Mouse (Mus musculus) 3T3-L1 (cell line): Measurements from ENCODE around the gene Carns1.

Experiments used
- DNase-seq: peaks from one replicate; pipeline ENCODE4 v3.0.0-alpha.2; 2015; ENCODE audit warnings: low read depth, low spot score

Carns1 gene

DNA sequence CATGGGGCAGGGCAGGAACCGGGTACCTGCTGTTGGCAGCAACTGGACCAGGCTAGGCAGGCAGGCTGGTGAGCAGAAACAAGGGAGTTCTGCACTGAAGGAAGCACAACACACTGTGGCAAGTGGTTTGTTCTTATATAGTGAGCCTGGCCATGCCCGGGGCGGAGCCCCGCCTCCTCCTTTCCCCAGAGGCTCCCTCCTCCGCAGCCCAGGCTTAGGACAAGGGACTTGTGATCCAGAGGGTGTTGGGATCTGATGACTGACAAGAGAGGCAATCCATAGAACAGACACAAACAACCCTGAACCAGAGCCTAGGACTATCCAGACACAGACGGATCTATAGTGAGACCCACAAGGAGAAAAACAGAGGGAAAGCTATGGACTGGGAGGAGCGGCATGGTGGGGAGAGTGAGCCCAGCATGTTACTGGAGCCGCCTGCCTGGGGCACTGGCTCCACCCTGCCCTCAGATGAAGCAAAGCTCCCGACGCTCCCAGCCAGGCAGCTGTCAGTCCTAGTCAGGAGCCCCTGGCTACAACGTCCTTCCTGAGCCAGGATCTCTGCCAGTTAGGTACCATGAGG, at the start of gene Carns1:
TSS of gene Carns1 (minus strand) at position 112 of the 580 bp plus-strand sequence.
- no peak for DNase-seq

GRCm38 (mm10) chr19:4222165-4222564, 46.9 kb upstream of the Carns1 start:
- DNase-seq: no peak

GRCm38 (mm10) chr19:4220957-4221743, 45.9 kb upstream of the Carns1 start:
- DNase-seq: peak; percentile 65

- DNase-seq: no peak
Observed at GRCm38 (mm10) chr19:4220416-4220815, 45.1 kb upstream of the Carns1 start.

DNA sequence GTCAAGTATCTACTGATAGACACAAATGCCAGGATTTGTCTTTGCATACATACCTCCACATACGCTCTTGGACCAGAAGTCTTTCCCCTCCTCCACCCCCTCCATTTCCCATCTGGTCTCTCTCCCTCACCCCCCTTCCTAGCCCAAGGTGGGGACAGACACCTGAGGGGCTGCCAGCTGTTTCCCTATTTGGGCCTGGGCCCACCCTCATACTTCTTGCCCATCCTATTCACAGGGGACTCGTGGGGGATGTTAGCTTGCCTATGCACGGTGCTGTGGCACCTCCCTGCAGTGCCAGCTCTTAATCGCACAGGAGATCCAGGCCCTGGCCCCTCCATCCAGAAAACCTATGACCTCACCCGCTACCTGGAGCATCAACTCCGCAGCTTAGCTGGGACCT, 44.7 kb upstream of the Carns1 start:
- no peak for DNase-seq

DNA sequence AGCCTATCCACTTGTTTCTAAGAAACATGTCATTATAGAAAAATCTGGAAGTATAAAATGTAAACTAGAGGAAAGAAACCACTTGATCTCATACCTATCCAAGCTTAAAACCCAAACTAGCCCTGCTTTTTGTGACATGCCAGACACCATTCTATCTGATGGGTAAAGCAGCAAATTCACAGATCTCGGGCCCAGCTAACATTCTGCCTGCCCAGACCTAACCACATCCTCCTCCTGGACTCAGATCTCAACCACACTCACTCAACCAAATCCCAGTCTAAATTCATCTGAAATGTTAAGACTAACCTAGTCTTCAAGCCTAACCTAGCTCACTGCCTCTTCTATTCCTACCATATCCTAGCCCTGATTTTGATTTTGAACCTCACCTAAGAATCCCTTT, 43.5 kb upstream of the Carns1 start:
- DNase-seq: no peak

- no peak for DNase-seq
Observed at GRCm38 (mm10) chr19:4218293-4218692, 43.0 kb upstream of the Carns1 start.

- no peak for DNase-seq
Observed at GRCm38 (mm10) chr19:4217855-4218254, 42.6 kb upstream of the Carns1 start.

DNA sequence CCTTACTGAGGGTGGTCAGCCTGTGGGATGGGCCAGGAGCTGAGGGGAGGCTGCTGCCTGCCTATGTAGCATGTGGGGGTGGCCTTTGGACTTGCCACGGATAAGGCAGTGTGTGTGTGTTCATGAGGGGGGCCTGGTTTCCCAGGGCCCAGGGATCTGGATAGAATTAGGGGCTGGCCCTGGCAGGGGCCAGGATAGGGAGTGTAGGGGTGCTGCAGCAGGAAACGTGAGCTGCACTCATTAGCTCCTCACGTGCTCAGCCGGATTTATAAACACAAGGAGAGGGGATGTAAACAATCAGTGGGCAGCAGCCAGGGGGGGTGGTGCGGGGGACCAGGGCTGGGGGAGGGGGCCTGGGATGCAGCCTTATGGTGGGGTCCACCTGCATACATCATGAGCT, 41.9 kb upstream of the Carns1 start:
- DNase-seq: no peak

- peak; percentile 84 for DNase-seq
Observed at GRCm38 (mm10) chr19:4216041-4216685, 40.9 kb upstream of the Carns1 start.

- no peak for DNase-seq
Observed at GRCm38 (mm10) chr19:4215451-4215840, 40.2 kb upstream of the Carns1 start.

DNA sequence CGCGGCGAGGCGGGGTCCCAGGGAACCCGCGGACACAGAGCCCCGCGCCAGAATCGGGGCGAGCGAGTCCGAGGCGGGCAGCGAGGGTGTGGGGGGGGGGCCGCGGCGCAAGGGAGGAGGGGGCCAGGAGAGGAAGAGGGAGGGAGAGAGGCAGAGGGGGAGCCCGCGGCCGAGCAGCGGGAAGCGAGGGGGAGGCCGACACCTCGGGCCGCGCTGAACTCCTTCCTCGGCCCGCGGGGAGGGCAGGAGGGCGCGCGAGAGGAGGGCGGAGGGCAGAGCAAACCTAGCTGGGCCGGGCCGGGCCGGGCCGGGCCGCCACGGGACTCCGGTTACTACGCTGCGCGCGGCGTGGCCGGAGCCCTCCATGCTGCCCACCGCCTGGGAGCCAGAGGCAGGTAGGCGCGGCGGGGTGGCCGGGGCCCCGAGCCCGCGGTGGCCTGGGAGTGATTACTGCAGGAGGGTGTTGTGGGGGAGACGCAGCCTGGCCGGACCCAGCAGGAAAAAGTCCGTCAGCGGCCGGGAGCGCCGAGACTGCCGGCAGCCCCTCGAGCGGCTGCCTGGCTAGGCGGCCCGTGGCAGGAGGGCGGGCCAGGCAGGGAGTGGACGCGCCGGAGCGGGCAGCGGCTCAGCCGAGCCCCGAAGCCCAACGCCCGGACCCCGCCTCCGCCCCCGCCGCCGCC, 39.6 kb upstream of the Carns1 start:
- DNase-seq: no peak

DNA sequence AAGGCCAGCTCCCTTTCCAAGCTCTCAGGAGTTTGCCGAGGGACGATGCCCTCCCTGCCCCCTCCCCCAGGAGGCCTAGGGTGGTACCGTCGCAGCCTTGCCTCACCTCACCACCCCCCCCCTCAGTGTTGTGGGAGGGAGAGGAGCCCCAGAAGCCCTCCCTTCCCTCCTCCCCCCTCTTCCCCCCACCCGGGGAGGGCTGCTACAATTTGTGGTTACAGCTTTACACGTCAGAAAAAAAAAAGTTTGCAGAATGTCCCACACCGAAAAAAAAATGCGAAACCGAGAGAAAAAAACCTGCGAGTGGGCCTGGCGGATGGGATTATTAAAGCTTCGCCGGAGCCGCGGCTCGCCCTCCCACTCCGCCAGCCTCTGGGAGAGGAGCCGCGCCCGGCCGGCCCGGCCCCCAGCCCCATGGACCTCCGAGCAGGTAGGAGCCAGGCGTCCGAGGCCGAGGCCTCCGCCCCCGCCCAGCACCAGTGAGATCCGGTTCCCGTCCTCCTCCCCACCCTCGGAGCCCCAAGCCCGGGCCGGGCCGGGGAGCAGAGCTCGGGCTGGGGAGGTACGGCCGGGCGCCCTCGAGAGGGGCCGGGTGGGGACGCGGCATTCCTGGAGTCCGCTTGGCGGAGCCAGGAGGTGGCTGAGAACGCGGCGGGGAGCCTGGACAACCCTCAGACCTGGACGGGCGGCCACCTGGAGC, 38.9 kb upstream of the Carns1 start, which contains the start of the genes Clcf1 and AC109138.7:
TSS of gene Clcf1 (plus strand) at position 168 of the 700 bp plus-strand sequence.
TSS of gene AC109138.7 (plus strand) at position 287 of the 700 bp plus-strand sequence.
- peak; percentile 89 for DNase-seq

DNA sequence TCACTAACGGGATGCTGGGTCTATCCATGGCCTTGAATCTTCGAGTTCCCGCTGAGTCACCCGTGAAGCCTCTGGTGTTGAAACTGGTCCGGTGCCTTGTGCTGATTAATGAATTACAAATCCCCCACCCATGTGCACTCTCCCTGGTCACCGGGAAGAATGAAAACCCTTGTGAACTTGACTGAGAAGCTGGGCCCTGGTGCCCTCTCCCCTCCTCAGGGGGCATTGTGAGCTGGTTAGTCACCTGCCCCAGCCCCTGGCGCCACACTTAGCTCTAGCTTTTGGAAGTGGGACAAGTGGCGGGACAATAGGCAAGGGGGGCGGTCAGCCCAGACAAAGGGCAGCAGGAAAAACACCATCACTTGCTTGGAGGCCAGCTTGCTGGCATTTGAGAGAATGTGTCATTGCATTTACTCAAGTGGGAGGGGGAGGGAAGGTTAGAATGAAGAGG, 38.3 kb upstream of the Carns1 start:
- peak; percentile 98 for DNase-seq

DNA sequence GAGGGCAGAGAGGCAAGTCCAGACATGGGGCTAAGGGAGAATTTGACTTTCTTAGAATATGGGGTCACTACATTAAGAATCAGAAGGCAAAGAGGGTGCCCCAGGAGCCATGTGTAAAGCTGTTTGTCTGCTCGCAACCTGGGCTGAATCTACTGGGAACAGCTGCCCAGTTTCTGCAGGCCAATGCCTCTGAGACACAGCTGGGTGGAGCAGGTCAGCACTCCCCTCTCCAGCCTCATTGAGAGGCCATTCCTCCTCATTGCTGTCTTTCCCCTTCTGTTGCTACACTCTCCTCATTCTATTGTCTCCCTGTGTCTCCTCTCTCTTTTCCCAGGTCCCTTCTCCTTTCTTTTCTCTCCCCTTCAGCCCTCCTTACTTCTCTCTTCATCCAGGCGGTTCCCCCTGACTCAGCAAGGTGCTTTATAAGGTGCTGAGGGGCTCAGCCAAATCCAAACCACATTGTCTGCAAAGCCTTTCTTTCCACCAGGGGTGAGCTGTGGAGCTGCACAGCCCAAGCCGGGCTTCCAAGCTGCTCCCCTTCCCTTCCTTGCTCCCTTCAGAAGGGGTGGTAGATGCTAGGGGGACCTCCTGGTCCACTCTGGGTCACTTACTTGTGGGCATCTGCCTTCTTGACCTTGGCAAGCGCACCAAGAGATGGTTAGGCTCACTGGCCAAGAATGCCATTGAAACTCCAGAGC, 36.8 kb upstream of the Carns1 start:
- DNase-seq: peak; percentile 72

GRCm38 (mm10) chr19:4208563-4208962, 33.3 kb upstream of the Carns1 start:
- no peak for DNase-seq

GRCm38 (mm10) chr19:4206971-4207370, 31.7 kb upstream of the Carns1 start:
- peak; percentile 92 for DNase-seq

DNA sequence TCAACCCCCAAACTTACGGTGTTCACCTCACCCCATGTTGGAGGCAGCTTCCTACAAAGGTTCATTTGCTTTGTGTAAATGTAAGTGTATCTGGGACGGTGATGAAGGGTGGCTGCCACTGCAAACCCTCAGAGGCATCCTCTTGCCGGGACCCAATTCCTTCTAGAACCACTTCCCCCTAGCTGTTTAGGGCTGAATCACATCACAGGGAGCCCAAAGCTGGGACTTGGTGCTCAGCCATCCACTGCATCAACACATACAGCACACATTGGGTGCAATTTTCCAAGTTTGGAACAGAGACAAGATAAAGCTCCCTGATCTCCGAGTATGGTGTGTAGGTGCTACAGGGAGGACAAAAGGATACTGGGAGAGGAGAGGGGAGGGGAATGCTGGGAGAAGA, 29.6 kb upstream of the Carns1 start:
- no peak for DNase-seq

DNA sequence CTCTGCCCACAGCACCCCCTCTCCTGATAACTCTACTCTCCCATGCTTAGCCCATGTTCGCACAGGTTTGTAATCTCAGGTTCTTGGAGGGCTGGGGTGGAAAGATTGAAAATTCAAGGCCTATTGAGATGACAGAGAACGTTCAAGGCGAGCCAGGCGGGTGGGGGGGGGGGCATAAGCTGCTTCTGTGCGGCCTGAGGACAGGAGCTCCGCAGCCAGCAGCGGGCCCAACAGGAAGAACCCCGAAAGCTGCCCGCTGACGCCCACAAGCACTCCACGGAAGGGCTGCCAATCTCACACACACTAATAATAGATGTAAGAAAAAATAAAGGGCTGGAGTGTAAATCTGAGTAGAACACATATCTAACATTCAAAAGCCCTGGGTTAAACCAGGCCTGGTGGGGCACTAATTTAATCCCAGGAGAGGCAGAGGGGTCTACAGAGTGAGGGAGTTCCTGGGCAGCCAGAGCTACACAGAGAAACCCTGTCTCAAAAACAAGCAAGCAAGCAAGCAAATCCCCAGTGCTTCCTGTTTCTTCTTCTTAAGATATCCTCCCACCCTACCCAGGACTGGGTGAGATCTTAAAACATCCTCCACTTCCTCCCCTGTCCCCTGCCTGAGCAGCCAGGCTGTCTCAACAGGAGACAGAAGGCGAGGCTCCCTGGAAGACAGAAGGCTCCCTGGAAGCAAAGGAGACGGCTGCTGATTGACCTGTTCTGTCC, 28.5 kb upstream of the Carns1 start:
- no peak for DNase-seq

DNA sequence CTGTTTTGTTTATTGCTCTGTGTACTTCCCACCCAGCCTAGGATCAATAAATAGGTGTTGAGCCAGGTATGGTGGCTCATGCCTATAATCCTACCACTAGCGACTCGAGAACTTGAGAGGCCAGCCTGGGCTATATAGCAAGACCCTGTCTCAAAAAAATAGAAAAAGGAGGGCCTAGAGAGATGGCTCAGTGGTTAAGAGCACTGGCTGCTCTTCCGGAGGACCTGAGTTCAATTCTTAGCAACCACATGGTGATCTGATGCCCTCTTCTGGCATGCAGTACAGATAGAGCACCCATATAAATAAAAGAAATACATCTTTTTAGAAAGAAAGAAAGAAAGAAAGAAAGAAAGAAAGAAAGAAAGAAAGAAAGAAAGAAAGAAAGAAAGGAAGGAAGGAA, 27.9 kb upstream of the Carns1 start:
- DNase-seq: peak; percentile 39
